Mouse (Mus musculus) heart, embryonic 15.5 days (tissue): ENCODE measurements around the gene Pdxp. TPM values are rescaled to one million over a fixed set of nuclear protein-coding genes. Genes with fewer than 3 reads are reported as not detected.

Source experiments
- ATAC-seq: fragments of 200-750 bp; cut with Nextera tagmentation; replicated peaks from 2 replicates; pipeline ENCODE4 v1.8.0; 2017; ENCODE audit warnings: low read depth, moderate TSS enrichment; ENCODE audit not compliant: insufficient number of reproducible peaks, insufficient read depth, low FRiP score
- H3K27ac ChIP-seq: fragments of 300-500 bp; sonication (generic); 2 replicates; pipeline ENCODE4 v1.5.1; 2015; ENCODE audit warnings: mild to moderate bottlenecking, inconsistent platforms
- H3K27me3 ChIP-seq: fragments of 300-500 bp; sonication (generic); 2 replicates; pipeline ENCODE4 v1.6.1; 2015; ENCODE audit warnings: inconsistent platforms
- H3K36me3 ChIP-seq: fragments of 300-500 bp; sonication (generic); 2 replicates; pipeline ENCODE4 v1.6.1; 2015; ENCODE audit warnings: mild to moderate bottlenecking, inconsistent platforms
- H3K4me1 ChIP-seq: fragments of 300-500 bp; sonication (generic); replicated peaks from 2 replicates; pipeline ENCODE4 v1.6.1; 2015; ENCODE audit warnings: inconsistent platforms
- H3K4me2 ChIP-seq: fragments of 300-500 bp; sonication (generic); 2 replicates; pipeline ENCODE4 v1.6.1; 2015; ENCODE audit warnings: inconsistent platforms, mild to moderate bottlenecking, moderate library complexity
- H3K4me3 ChIP-seq: fragments of 300-500 bp; sonication (generic); 2 replicates; pipeline ENCODE4 v1.5.1; 2015; ENCODE audit warnings: mild to moderate bottlenecking, inconsistent platforms
- H3K9ac ChIP-seq: fragments of 300-500 bp; sonication (generic); 2 replicates; pipeline ENCODE4 v1.6.1; 2015; ENCODE audit warnings: mild to moderate bottlenecking, inconsistent platforms
- H3K9me3 ChIP-seq: fragments of 300-500 bp; sonication (generic); replicated peaks from 2 replicates; pipeline ENCODE4 v1.6.1; 2016; ENCODE audit warnings: inconsistent platforms
- WGBS: fragments of 180-500 bp; shearing (Covaris S2); methylation state at CpG from one replicate; pipeline ENCODE4 v1.1.7; 2015; ENCODE audit warnings: mixed read lengths; 5-methylcytosine and 5-hydroxymethylcytosine counted together
- microRNA-seq: library from miRNA; unstranded; fragments of <30 nt; microRNA quantifications from one replicate; pipeline ENCODE4, GENCODE M21; 2016
- polyA plus RNA-seq: library from polyadenylated mRNA; unstranded; fragments of >200 nt; fragmentation: Nextera tagmentation; extraction: Ambion mirVana; gene quantifications from 2 replicates; pipeline ENCODE4 v1.2.1, GENCODE M21; 2015

The Pdxp gene
- polyA plus RNA-seq, 1 experiment from 2014 or later, result 16.2 TPM

GRCm38 (mm10) chr15:78948152-78948725 is 34.5 kb downstream of the Pdxp start:
- ATAC-seq, result no peak
- H3K9ac ChIP-seq, result peak overlapping the region; percentile 53
- H3K9me3 ChIP-seq, result no peaks in the 10 kb centered on the region
- peak overlapping the region; percentile 72 for H3K4me2 ChIP-seq
- peaks cover 23% of the 10 kb centered on the region for H3K27me3 ChIP-seq
- H3K4me1 ChIP-seq, result peaks cover 13% of the 10 kb centered on the region
- H3K4me3 ChIP-seq, result peak overlapping the region; percentile 47
- 6% methylated on average over 11 of the region's 11 CpGs for WGBS
- no peaks in the 10 kb centered on the region for H3K36me3 ChIP-seq
- H3K27ac ChIP-seq, result no peak overlapping the region

DNA sequence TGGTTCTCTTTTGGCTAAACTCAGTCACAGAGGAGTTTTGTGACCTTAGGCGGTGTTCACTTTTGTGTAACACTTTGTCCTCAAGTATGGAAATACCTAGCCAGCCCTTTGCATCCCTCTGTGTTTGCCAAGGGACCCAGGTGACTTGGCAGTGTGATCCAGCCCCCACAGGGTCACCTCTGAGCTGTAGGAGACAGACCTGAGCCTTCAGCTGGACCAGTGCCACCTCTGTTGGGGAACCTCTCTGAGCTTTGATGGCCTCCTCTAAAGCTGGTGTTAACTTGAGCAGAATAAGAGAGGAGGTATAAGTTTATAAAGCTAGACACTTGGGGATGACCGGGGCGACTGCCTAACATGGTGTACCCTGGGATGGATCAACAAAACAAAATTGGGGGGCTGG is 35.2 kb downstream of the Pdxp start:
- peaks cover 13% of the 10 kb centered on the region for H3K4me1 ChIP-seq
- H3K9me3 ChIP-seq, result no peaks in the 10 kb centered on the region
- peaks cover 23% of the 10 kb centered on the region for H3K27me3 ChIP-seq
- no peak overlapping the region for H3K4me3 ChIP-seq
- no peak overlapping the region for H3K27ac ChIP-seq
- ATAC-seq, result no peak
- 99% methylated on average over 3 of the region's 3 CpGs for WGBS
- no peaks in the 10 kb centered on the region for H3K36me3 ChIP-seq
- no peak overlapping the region for H3K4me2 ChIP-seq
- no peak overlapping the region for H3K9ac ChIP-seq

GRCm38 (mm10) chr15:78955663-78956062 is 41.9 kb downstream of the Pdxp start:
- H3K9me3 ChIP-seq, result no peaks in the 10 kb centered on the region
- no peak overlapping the region for H3K4me2 ChIP-seq
- WGBS, result 67% methylated on average over 3 of the region's 3 CpGs
- no peaks in the 10 kb centered on the region for H3K27me3 ChIP-seq
- H3K36me3 ChIP-seq, result no peaks in the 10 kb centered on the region
- no peaks in the 10 kb centered on the region; the same call in 1 of the 2 replicates for H3K4me1 ChIP-seq
- no peak for ATAC-seq
- H3K27ac ChIP-seq, result no peak overlapping the region
- no peak overlapping the region for H3K4me3 ChIP-seq
- H3K9ac ChIP-seq, result no peak overlapping the region

- ATAC-seq, result no peak
- H3K4me3 ChIP-seq, result no peak overlapping the region
- no peaks in the 10 kb centered on the region for H3K9me3 ChIP-seq
- H3K36me3 ChIP-seq, result no peaks in the 10 kb centered on the region
- no peak overlapping the region for H3K27ac ChIP-seq
- no peaks in the 10 kb centered on the region for H3K27me3 ChIP-seq
- H3K4me1 ChIP-seq, result no peaks in the 10 kb centered on the region; the same call in 1 of the 2 replicates
- WGBS, result 76% methylated on average over 4 of the region's 4 CpGs
- no peak overlapping the region for H3K4me2 ChIP-seq
- H3K9ac ChIP-seq, result no peak overlapping the region
These were observed 42.6 kb downstream of the Pdxp start for GRCm38 (mm10) chr15:78956351-78956750.

- H3K9ac ChIP-seq, result no peak overlapping the region
- ATAC-seq, result no peak
These were observed 43.3 kb downstream of the Pdxp start for GRCm38 (mm10) chr15:78957021-78957420.

GRCm38 (mm10) chr15:78959537-78959936 is 45.8 kb downstream of the Pdxp start:
- no peak for ATAC-seq
- Histone ChIP-seq H3K4me2 (no peak overlapping the region), H3K9ac (no peak overlapping the region), H3K27ac (no peak overlapping the region), H3K27me3 (no peaks in the 10 kb centered on the region), H3K4me1 (peaks cover 5% of the 10 kb centered on the region; the same call in 1 of the 2 replicates), H3K9me3 (no peaks in the 10 kb centered on the region), H3K36me3 (no peaks in the 10 kb centered on the region), H3K4me3 (no peak overlapping the region)
- 84% methylated on average over 11 of the region's 11 CpGs for WGBS

More at GRCm38 (mm10) chr15:78957021-78957420, 43.3 kb downstream of the Pdxp start:
- Histone ChIP-seq H3K4me2 (no peak overlapping the region), H3K9me3 (no peaks in the 10 kb centered on the region), H3K36me3 (no peaks in the 10 kb centered on the region), H3K4me1 (no peaks in the 10 kb centered on the region; the same call in 1 of the 2 replicates), H3K27ac (no peak overlapping the region), H3K4me3 (no peak overlapping the region), H3K27me3 (no peaks in the 10 kb centered on the region)
- WGBS, result 50% methylated on average over 15 of the region's 15 CpGs

GRCm38 (mm10) chr15:78960088-78960487 is 46.4 kb downstream of the Pdxp start:
- ATAC-seq, result no peak
- 60% methylated on average over 4 of the region's 4 CpGs for WGBS
- peaks cover 5% of the 10 kb centered on the region; the same call in 1 of the 2 replicates for H3K4me1 ChIP-seq
- no peak overlapping the region for H3K4me3 ChIP-seq
- H3K9me3 ChIP-seq, result no peaks in the 10 kb centered on the region
- no peak overlapping the region for H3K9ac ChIP-seq
- no peak overlapping the region for H3K4me2 ChIP-seq
- no peaks in the 10 kb centered on the region for H3K27me3 ChIP-seq
- no peaks in the 10 kb centered on the region for H3K36me3 ChIP-seq
- no peak overlapping the region for H3K27ac ChIP-seq

GRCm38 (mm10) chr15:78962885-78963284 is 49.2 kb downstream of the Pdxp start:
- Histone ChIP-seq H3K9ac (no peak overlapping the region), H3K27me3 (no peaks in the 10 kb centered on the region), H3K4me3 (no peak overlapping the region), H3K36me3 (no peaks in the 10 kb centered on the region), H3K9me3 (no peaks in the 10 kb centered on the region), H3K27ac (no peak overlapping the region), H3K4me2 (no peak overlapping the region), H3K4me1 (0 out of 2 replicates have a peak, but pooled peaks cover 5% of the 10 kb centered on the region)
- 23% methylated on average over 2 of the region's 2 CpGs for WGBS
- 0 out of 2 replicates have a peak, but pooled peaks have one; percentile 23 for ATAC-seq

Small RNA genes lying within 50 kb of the gene (microRNA-seq; reads per million reads assigned to microRNA genes)
- 0.63 reads per million for gene Mir6955

Other genes with a start within 250 kb of the Pdxp start
- gene Elfn2, start 195.1 kb upstream of the Pdxp start, polyA plus RNA-seq, result 0.10 and 0.19 TPM in 2 replicates
- gene Mfng, start 140.4 kb upstream of the Pdxp start, polyA plus RNA-seq, result 13.6 and 21.0 TPM in 2 replicates
- gene Card10, start 110.9 kb upstream of the Pdxp start, polyA plus RNA-seq, result 5.7 and 7.6 TPM in 2 replicates
- gene Cdc42ep1, start 71.3 kb upstream of the Pdxp start, polyA plus RNA-seq, result 32.0 and 40.4 TPM in 2 replicates
- gene Lgals2, start 58.4 kb upstream of the Pdxp start, polyA plus RNA-seq, result 0.43 and 0.45 TPM in 2 replicates
- gene Gga1, start 36.7 kb upstream of the Pdxp start, polyA plus RNA-seq, result 39.7 and 48.4 TPM in 2 replicates
- gene Gm49510, start 14.3 kb upstream of the Pdxp start, polyA plus RNA-seq, result 0.53 TPM in 1 of 2 replicates, not detected in the other
- gene Sh3bp1, start 14.2 kb upstream of the Pdxp start, polyA plus RNA-seq, result 15.1 and 24.5 TPM in 2 replicates
- 806 and 862 TPM in 2 replicates for gene Lgals1, start 12.8 kb downstream of the Pdxp start, polyA plus RNA-seq
- gene Nol12, start 21.0 kb downstream of the Pdxp start, polyA plus RNA-seq, result 29.9 and 30.3 TPM in 2 replicates
- 36.8 and 54.5 TPM in 2 replicates for gene Triobp, start 33.8 kb downstream of the Pdxp start, polyA plus RNA-seq
- 289 and 300 TPM in 2 replicates for gene H1f0, start 114.5 kb downstream of the Pdxp start, polyA plus RNA-seq
- not detected in 2 replicates for gene Galr3, start 128.0 kb downstream of the Pdxp start, polyA plus RNA-seq
- 20.4 and 31.6 TPM in 2 replicates for gene Ankrd54, start 149.0 kb downstream of the Pdxp start, polyA plus RNA-seq
- 131 and 151 TPM in 2 replicates for gene Eif3l, start 161.3 kb downstream of the Pdxp start, polyA plus RNA-seq
- 20.2 and 23.3 TPM in 2 replicates for gene Micall1, start 195.0 kb downstream of the Pdxp start, polyA plus RNA-seq
- 207 and 240 TPM in 2 replicates for gene Polr2f, start 227.1 kb downstream of the Pdxp start, polyA plus RNA-seq
- 7.4 and 8.1 TPM in 2 replicates for gene 1700088E04Rik, start 227.3 kb downstream of the Pdxp start, polyA plus RNA-seq